9 mouse cellular contexts compared by ENCODE assay signal in genomic region chr9:41580067-41580466, GRCm38 (mm10).
A peak's percentile ranks its signal among the peaks of the same experiment; 100 is the strongest.
DNase-seq lines count a peak whose midpoint lies in the region; ATAC-seq and TF ChIP-seq lines count a peak whose summit lies in the region.
"Had no signal": no experiment of that assay in that cellular context is flagged by ENCODE, and none has a peak within 500 bp of the region (broad histone marks: within the 10 kb centered on the region; RNA-seq: fewer than 3 reads in every experiment).

No protein-coding gene starts in this region.

- H3K79me2 ChIP-seq in myocyte (ENCODE audit: control insufficient read depth, insufficient read depth), result peaks cover 60% of the 10 kb centered on the region

- peak overlapping the region; percentile 72 for H3K4me3 ChIP-seq in embryonic facial prominence, embryonic 13.5 days
- H3K4me3 ChIP-seq in hindbrain, embryonic 15.5 days, result peak overlapping the region; percentile 77
- peak overlapping the region; percentile 96 for H3K4me3 ChIP-seq in myocyte
- H3K4me3 ChIP-seq: erythroblast, embryonic 14.5 days had no signal

- DNase-seq in kidney, adult 18-20 months, result peak; percentile 5
- no peak for DNase-seq in kidney, postnatal 25 days
- no peak for DNase-seq in frontal cortex, postnatal 36 days (ENCODE audit: low spot score in 2 of 2)
- DNase-seq in frontal cortex, postnatal 14 days (ENCODE audit: low spot score in 2 of 2), result no peak
- DNase-seq in left cerebral cortex, postnatal 25 days (ENCODE audit: low spot score in 2 of 2), result no peak

- TF ChIP-seq POLR2A in myocyte (IDR thresholded peaks at IDR 0.05; ENCODE audit: insufficient read length, low read depth), result no peak

- ATAC-seq in embryonic facial prominence, embryonic 13.5 days (ENCODE audit: insufficient number of reproducible peaks, insufficient read depth, low FRiP score, low TSS enrichment, low read depth), result no peak
- 0 out of 2 replicates have a peak, but pooled peaks have one; percentile 31 for ATAC-seq in hindbrain, embryonic 15.5 days (ENCODE audit: low FRiP score, low read depth)

- 3% methylated on average over 4 of the region's 4 CpGs for WGBS in embryonic facial prominence, embryonic 13.5 days
- 3% methylated on average over 4 of the region's 4 CpGs for WGBS in hindbrain, embryonic 15.5 days

- H3K36me3 ChIP-seq in embryonic facial prominence, embryonic 13.5 days, result no peaks in the 10 kb centered on the region
- H3K36me3 ChIP-seq in hindbrain, embryonic 15.5 days, result no peaks in the 10 kb centered on the region
- peaks cover 6% of the 10 kb centered on the region for H3K36me3 ChIP-seq in myocyte (ENCODE audit: control insufficient read depth, insufficient read depth)

- H3K27ac ChIP-seq in embryonic facial prominence, embryonic 13.5 days, result peak overlapping the region; percentile 100
- peak overlapping the region; percentile 98 for H3K27ac ChIP-seq in hindbrain, embryonic 15.5 days (replicated peaks)

- H3K27me3 ChIP-seq in embryonic facial prominence, embryonic 13.5 days, result no peaks in the 10 kb centered on the region
- H3K27me3 ChIP-seq in hindbrain, embryonic 15.5 days, result no peaks in the 10 kb centered on the region
- H3K27me3 ChIP-seq in myocyte (ENCODE audit: control insufficient read depth, insufficient read depth, insufficient read length), result no peaks in the 10 kb centered on the region

- H3K4me1 ChIP-seq in embryonic facial prominence, embryonic 13.5 days, result peaks cover 30% of the 10 kb centered on the region
- peaks cover 29% of the 10 kb centered on the region for H3K4me1 ChIP-seq in hindbrain, embryonic 15.5 days (replicated peaks)

- peak overlapping the region; percentile 66 for H3ac ChIP-seq in myocyte (ENCODE audit: control insufficient read depth, insufficient read length)

- intact Hi-C loops in left cerebral cortex, postnatal 25 days (cut with DNase I), result loop anchor here (1.0 to 5.0 kb wide), 5 partner anchors 106 to 353 kb away; no protein-coding TSS in a partner anchor

- H3K4me2 ChIP-seq in embryonic facial prominence, embryonic 13.5 days, result peak overlapping the region; percentile 75
- peak overlapping the region; percentile 86 for H3K4me2 ChIP-seq in hindbrain, embryonic 15.5 days
- peak overlapping the region; percentile 80 for H3K4me2 ChIP-seq in myocyte (ENCODE audit: low read depth)

- no peaks in the 10 kb centered on the region for H3K9me3 ChIP-seq in embryonic facial prominence, embryonic 13.5 days
- H3K9me3 ChIP-seq in hindbrain, embryonic 15.5 days, result no peaks in the 10 kb centered on the region

- H3K9ac ChIP-seq in embryonic facial prominence, embryonic 13.5 days, result peak overlapping the region; percentile 96
- H3K9ac ChIP-seq in hindbrain, embryonic 15.5 days, result peak overlapping the region; percentile 91

TF ChIP-seq in myocyte, 11 proteins besides CTCF, POLR2A, EP300 and RAD21:
- TF ChIP-seq CEBPB (IDR thresholded peaks at IDR 0.05; ENCODE audit: insufficient read depth, poor library complexity, severe bottlenecking) (no peak), SRF (IDR thresholded peaks at IDR 0.05; ENCODE audit: control insufficient read depth, insufficient read length, low read depth) (no peak), MYOD1 (IDR thresholded peaks at IDR 0.05; ENCODE audit: control insufficient read depth in 1 of 3, insufficient read length in 2 of 3, low read depth in 2 of 3) (no peak)
